Mouse (Mus musculus) forebrain, postnatal 0 days (tissue): ENCODE results near the gene Arhgap21. TPM values are rescaled to one million over a fixed set of nuclear protein-coding genes. Genes with fewer than 3 reads are reported as not detected.

ENCODE experiments used
- ATAC-seq: fragments of 200-750 bp; cut with Nextera tagmentation; 2 replicates; pipeline ENCODE4 v1.8.0; 2017; ENCODE audit warnings: mild to moderate bottlenecking, moderate library complexity
- DNase-seq: peaks from one replicate; pipeline ENCODE4 v3.0.0-alpha.2; 2015
- H3K27ac ChIP-seq: fragments of 300-500 bp; sonication (generic); 2 replicates; pipeline ENCODE4 v1.5.1; 2014; ENCODE audit warnings: low read depth, mild to moderate bottlenecking, antibody characterized with exemption, low read length, moderate library complexity, mixed read lengths
- H3K27me3 ChIP-seq: fragments of 300-500 bp; sonication (generic); 2 replicates; pipeline ENCODE4 v1.6.1; 2014; ENCODE audit warnings: mild to moderate bottlenecking, low read length, mixed read lengths; ENCODE audit not compliant: insufficient read depth
- H3K36me3 ChIP-seq: fragments of 300-500 bp; sonication (generic); 2 replicates; pipeline ENCODE4 v1.6.1; 2014; ENCODE audit warnings: mild to moderate bottlenecking, moderate library complexity; ENCODE audit not compliant: insufficient read depth
- H3K4me1 ChIP-seq: fragments of 300-500 bp; sonication (generic); 2 replicates; pipeline ENCODE4 v1.6.1; 2014; ENCODE audit warnings: antibody characterized with exemption; ENCODE audit not compliant: insufficient read depth
- H3K4me2 ChIP-seq: fragments of 300-500 bp; sonication (generic); 2 replicates; pipeline ENCODE4 v1.6.1; 2014; ENCODE audit warnings: low read depth, mild to moderate bottlenecking, moderate library complexity
- H3K4me3 ChIP-seq: fragments of 300-500 bp; sonication (generic); 2 replicates; pipeline ENCODE4 v1.5.1; 2014; ENCODE audit warnings: low read depth, low read length, mixed read lengths
- H3K9ac ChIP-seq: fragments of 300-500 bp; sonication (generic); 2 replicates; pipeline ENCODE4 v1.6.1; 2014; ENCODE audit warnings: mild to moderate bottlenecking
- H3K9me3 ChIP-seq: fragments of 300-500 bp; sonication (generic); 2 replicates; pipeline ENCODE4 v1.6.1; 2016; ENCODE audit warnings: low read length
- CTCF ChIP-seq: sonication (generic); IDR thresholded peaks from 2 replicates; pipeline ENCODE4 v1.5.1; 2016; ENCODE audit warnings: antibody characterized with exemption, control low read depth, low read depth
- WGBS: fragments of 180-500 bp; shearing (Covaris S2); extraction: QIAGEN DNeasy Blood & Tissue Kit; methylation state at CpG from one replicate; pipeline ENCODE4 v1.1.7; 2014; 5-methylcytosine and 5-hydroxymethylcytosine counted together
- polyA plus RNA-seq: library from polyadenylated mRNA; unstranded; fragments of >200 nt; fragmentation: Nextera tagmentation; extraction: Ambion mirVana; gene quantifications from 2 replicates; pipeline ENCODE4 v1.2.1, GENCODE M21; 2015
- total RNA-seq: library from RNA; depleted of rRNA; stranded (reverse); fragments of >200 nt; gene quantifications from 2 replicates; pipeline ENCODE4 v1.2.3, GENCODE M21; 2014; rRNA removed

The Arhgap21 gene
- 94.7 and 99.1 TPM in 2 replicates for total RNA-seq
- 18.2 and 24.9 TPM in 2 replicates for polyA plus RNA-seq

DNA sequence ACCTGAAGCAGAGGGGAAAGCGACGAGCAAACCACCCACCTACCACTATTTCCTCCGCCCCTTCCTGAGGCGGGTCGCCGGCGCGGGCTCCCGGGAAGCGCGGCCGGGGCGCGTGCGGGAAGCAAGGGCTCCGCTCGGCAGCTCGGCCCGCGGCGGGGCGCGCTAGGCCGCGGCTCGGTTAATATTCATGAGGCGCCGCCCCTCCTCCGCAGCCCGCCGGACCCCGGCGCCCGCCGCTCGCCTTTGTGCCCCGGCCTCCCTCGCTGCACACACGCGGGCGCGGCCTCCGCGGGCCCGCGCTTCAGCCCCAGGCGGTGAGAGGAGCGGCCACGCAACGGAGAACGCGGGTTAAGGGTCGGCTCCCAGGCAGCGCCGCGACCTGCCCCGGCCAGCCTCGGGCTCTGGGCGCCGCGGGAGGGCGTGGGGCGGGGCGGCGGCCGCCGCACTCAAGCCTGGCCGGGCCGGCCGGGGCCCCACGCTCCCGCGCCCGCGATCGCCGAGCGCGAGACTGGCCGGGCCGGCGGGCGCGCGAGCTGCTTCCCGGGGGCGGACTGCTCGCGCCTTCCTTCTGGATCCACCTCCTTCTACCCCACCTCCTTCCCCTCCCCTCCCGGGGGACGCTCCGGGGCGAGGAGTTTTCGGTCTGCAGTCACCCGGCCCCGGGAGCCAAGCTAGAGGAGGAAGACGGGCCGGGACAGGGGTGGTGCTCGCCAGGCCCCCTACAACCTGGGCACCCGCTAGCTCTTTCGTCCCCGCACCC lies at the start of gene Arhgap21:
TSS of gene Arhgap21 (minus strand) at position 441 of the 760 bp plus-strand sequence.
- ATAC-seq = peak; percentile 55
- peak within 1 kb of the TSS; percentile 100 for H3K27ac ChIP-seq
- DNase-seq = peak; percentile 78
- peak within 1 kb of the TSS; percentile 93 for H3K4me3 ChIP-seq
- H3K4me1 ChIP-seq = peaks cover 6% of the 10 kb centered on the region
- peak within 1 kb of the TSS; percentile 96 for H3K9ac ChIP-seq
- H3K27me3 ChIP-seq = no peaks in the 10 kb centered on the region
- no peaks in the 10 kb centered on the region for H3K36me3 ChIP-seq
- H3K4me2 ChIP-seq = peak within 1 kb of the TSS; percentile 90
- no peaks in the 10 kb centered on the region for H3K9me3 ChIP-seq
- 3% methylated on average over 61 of the region's 102 CpGs for WGBS
- no peak for TF ChIP-seq CTCF

DNA sequence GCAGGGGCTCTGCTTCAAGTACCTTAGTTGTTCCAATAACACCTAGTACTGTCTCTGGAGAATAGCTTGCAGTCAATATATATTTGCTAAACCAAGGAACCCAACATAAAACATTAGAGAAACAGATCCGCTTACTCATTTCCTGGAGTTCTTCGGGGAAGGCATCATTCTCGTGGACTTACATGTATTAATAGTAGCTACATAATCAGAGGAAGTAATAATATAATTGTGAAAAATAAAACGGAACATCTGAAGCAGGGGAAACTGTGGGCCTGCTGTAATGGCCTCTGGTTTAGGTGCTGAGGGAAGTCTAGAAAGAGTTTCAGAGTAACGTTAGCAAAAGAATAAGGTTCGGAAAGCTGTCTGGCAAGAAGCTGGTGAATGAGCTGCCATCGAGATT lies 47.9 kb upstream of the Arhgap21 start:
- H3K9ac ChIP-seq = no peak overlapping the region
- no peaks in the 10 kb centered on the region for H3K9me3 ChIP-seq
- H3K27me3 ChIP-seq = no peaks in the 10 kb centered on the region
- no peak overlapping the region for H3K27ac ChIP-seq
- H3K36me3 ChIP-seq = no peaks in the 10 kb centered on the region
- 81% methylated on average over 7 of the region's 7 CpGs for WGBS
- no peak for DNase-seq
- no peak overlapping the region for H3K4me2 ChIP-seq
- ATAC-seq = no peak
- no peak for TF ChIP-seq CTCF
- no peaks in the 10 kb centered on the region for H3K4me1 ChIP-seq
- no peak overlapping the region for H3K4me3 ChIP-seq

DNA sequence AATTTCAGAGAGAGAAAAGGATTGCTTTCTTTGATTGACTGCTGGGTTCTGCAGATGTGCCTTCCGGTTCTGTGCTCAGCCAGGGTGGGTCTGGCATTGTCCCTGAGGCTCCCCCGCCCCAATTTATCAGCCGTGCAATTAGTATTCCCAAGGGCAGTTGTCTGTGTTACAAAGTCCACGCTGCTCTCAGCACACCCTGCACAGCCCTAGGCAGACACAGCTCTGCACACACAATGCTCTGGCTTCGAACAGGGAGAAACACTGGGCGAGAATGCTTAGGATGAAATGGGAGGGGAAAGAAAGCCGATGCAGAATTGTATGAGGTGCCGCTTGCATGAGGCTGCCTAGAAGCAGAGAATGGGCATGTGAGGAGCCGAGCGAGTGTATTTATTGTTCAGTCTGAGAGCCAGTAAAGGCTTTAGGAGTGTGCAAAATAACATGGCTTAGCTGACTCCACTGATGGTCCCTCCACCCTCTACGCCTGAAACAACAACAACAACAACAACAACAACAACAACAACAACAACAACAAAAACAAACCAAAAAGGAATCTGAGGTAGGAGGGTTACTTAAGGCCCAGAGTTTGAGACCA lies 42.2 kb upstream of the Arhgap21 start:
- ATAC-seq (peak; percentile 87), DNase-seq (peak; percentile 69)
- H3K4me2 ChIP-seq = no peak overlapping the region
- no peak for TF ChIP-seq CTCF
- H3K9ac ChIP-seq = no peak overlapping the region; the same call in 1 of the 2 replicates
- no peaks in the 10 kb centered on the region for H3K27me3 ChIP-seq
- H3K36me3 ChIP-seq = no peaks in the 10 kb centered on the region
- WGBS = 9% methylated on average over 11 of the region's 11 CpGs
- no peak overlapping the region for H3K4me3 ChIP-seq
- peaks cover 7% of the 10 kb centered on the region; the same call in 1 of the 2 replicates for H3K4me1 ChIP-seq
- peak overlapping the region; percentile 89 for H3K27ac ChIP-seq
- H3K9me3 ChIP-seq = no peaks in the 10 kb centered on the region

DNA sequence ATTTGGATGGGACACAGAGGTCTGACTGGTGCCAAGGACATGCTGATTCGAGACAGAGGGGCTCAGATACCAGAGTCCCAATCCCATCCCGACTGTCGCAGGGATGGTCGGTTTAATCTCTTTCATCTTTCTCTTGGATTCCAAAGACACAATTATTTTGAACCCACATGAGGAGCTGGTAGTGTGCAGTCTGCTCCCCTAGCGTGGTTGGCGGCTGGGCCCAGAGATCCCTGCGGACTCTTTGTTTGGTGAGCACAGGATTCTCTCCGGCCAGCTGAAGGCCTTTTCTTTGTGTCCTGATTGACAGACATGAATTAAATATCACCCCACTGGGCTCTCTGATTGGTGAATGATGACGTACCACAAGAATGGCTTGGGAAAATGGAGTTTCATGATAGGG lies 41.5 kb upstream of the Arhgap21 start:
- WGBS = 6% methylated on average over 9 of the region's 9 CpGs

DNA sequence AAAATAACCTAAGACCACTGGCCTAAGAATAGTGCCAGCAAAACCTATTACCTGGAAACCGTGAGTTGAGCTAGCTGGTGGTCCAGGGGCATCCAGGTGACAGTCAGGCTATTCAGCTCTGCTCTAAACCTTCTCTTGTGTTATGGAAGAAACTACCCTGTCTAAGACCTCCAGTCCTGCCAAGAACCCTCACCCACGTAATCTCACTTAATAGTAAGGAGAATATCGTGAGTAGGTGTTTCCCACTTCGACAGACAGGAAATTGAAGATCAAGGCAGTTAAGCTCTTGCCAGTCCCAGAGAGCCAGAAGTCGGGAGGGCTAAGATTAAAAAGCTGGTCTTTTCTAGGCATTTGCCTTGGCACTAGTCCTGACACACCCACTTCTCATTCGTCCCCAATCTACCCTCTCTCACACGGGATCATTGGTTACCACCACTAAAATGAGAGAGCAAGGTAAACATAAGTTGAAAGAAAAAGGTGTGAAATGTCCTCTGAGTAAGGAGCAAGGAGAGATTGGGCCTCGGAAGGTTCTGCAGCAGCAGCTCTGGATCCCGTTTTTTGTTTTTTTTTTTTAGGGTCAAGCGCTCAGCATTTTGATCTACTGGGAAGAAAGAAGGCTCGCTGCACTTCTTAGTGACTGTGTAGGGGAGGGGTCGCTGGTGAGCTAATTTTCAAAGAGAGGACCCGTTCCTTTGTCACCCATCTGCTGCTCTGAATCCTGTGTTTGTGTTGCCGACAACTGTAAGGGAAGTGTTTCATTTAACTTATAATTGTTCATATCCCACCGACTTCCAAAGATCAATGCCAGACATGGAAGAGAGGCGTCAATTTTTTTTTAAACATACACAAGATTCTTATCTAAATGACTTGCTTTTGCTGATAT lies 40.8 kb upstream of the Arhgap21 start:
- TF ChIP-seq CTCF = peak; percentile 30

More for the DNA sequence above, 41.5 kb upstream of the Arhgap21 start:
- H3K4me2 ChIP-seq = no peak overlapping the region; the same call in 1 of the 2 replicates
- DNase-seq (peak; percentile 82), ATAC-seq (peak; percentile 87)
- no peaks in the 10 kb centered on the region for H3K9me3 ChIP-seq
- TF ChIP-seq CTCF = no peak
- H3K27me3 ChIP-seq = no peaks in the 10 kb centered on the region
- no peak overlapping the region for H3K4me3 ChIP-seq
- H3K36me3 ChIP-seq = no peaks in the 10 kb centered on the region
- peak overlapping the region; percentile 40 for H3K9ac ChIP-seq
- H3K4me1 ChIP-seq = peaks cover 7% of the 10 kb centered on the region; the same call in 1 of the 2 replicates
- peak overlapping the region; percentile 89 for H3K27ac ChIP-seq

DNA sequence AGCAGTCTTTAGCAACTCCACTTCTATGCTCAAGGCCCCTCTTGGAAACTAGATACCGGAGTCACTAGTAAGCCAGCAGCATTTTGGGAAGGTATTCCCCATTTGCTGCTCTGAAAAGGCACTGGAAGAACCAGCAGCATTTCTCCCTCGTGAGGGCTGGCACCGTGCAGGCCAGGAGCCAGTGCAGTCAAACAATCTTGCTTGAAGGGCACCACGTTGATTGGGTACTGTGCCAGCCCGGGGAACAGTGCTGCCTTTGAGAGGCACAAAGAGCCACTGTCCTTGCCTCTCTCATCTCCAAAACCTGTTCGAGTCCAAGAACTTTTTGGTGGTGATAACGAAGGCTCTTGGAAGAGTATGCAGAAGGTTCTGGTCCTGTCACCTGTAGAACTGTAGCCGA lies 33.9 kb upstream of the Arhgap21 start:
- Histone ChIP-seq H3K9ac (no peak overlapping the region), H3K27me3 (no peaks in the 10 kb centered on the region), H3K27ac (no peak overlapping the region), H3K9me3 (no peaks in the 10 kb centered on the region), H3K36me3 (no peaks in the 10 kb centered on the region), H3K4me2 (no peak overlapping the region), H3K4me3 (no peak overlapping the region), H3K4me1 (no peaks in the 10 kb centered on the region)
- no peak for TF ChIP-seq CTCF
- 52% methylated on average over 8 of the region's 8 CpGs for WGBS
- peak; percentile 77 for ATAC-seq
- peak; percentile 49 for DNase-seq

More for the DNA sequence above, 40.8 kb upstream of the Arhgap21 start:
- ATAC-seq (peak; percentile 53), DNase-seq (peak; percentile 73)
- H3K27ac ChIP-seq = peak overlapping the region; percentile 89
- H3K9ac ChIP-seq = peak overlapping the region; percentile 40; the same call in 1 of the 2 replicates
- H3K9me3 ChIP-seq = no peaks in the 10 kb centered on the region
- peak overlapping the region; percentile 8; the same call in 1 of the 2 replicates for H3K4me2 ChIP-seq
- no peaks in the 10 kb centered on the region for H3K27me3 ChIP-seq
- WGBS = 16% methylated on average over 16 of the region's 16 CpGs
- no peak overlapping the region for H3K4me3 ChIP-seq
- peaks cover 7% of the 10 kb centered on the region; the same call in 1 of the 2 replicates for H3K4me1 ChIP-seq
- no peaks in the 10 kb centered on the region for H3K36me3 ChIP-seq
